Mouse (Mus musculus) midbrain, embryonic 14.5 days (tissue): ENCODE results near the gene Atg2a. TPM values are rescaled to one million over a fixed set of nuclear protein-coding genes. Genes with fewer than 3 reads are reported as not detected.
A peak's percentile ranks its signal among the peaks of the same experiment; 100 is the strongest.

Experiments
- ATAC-seq: fragments of 200-750 bp; cut with Nextera tagmentation; 2 replicates; pipeline ENCODE4 v1.8.0; 2017; ENCODE audit warnings: moderate number of reproducible peaks, moderate library complexity; ENCODE audit not compliant: low FRiP score, low TSS enrichment
- DNase-seq: peaks from one replicate; pipeline ENCODE4 v3.0.0-alpha.2; 2015
- H3K27ac ChIP-seq: fragments of 300-500 bp; sonication (generic); replicated peaks from 2 replicates; pipeline ENCODE4 v1.5.1; 2014; ENCODE audit warnings: mild to moderate bottlenecking, low read depth, low read length, moderate library complexity
- H3K27me3 ChIP-seq: fragments of 300-500 bp; sonication (generic); 2 replicates; pipeline ENCODE4 v1.6.1; 2014; ENCODE audit warnings: low read length, control low read depth, mixed read lengths; ENCODE audit not compliant: control insufficient read depth, insufficient read depth
- H3K36me3 ChIP-seq: fragments of 300-500 bp; sonication (generic); 2 replicates; pipeline ENCODE4 v1.6.1; 2014; ENCODE audit warnings: low read length, control low read depth; ENCODE audit not compliant: control insufficient read depth, insufficient read depth
- H3K4me1 ChIP-seq: fragments of 300-500 bp; sonication (generic); 2 replicates; pipeline ENCODE4 v1.6.1; 2014; ENCODE audit warnings: mild to moderate bottlenecking, antibody characterized with exemption, low read length, control low read depth; ENCODE audit not compliant: control insufficient read depth, insufficient read depth
- H3K4me2 ChIP-seq: fragments of 300-500 bp; sonication (generic); 2 replicates; pipeline ENCODE4 v1.6.1; 2014; ENCODE audit warnings: mild to moderate bottlenecking, low read length, moderate library complexity
- H3K4me3 ChIP-seq: fragments of 300-500 bp; sonication (generic); replicated peaks from 2 replicates; pipeline ENCODE4 v1.5.1; 2014; ENCODE audit warnings: low read depth, low read length
- H3K9ac ChIP-seq: fragments of 300-500 bp; sonication (generic); replicated peaks from 2 replicates; pipeline ENCODE4 v1.6.1; 2014; ENCODE audit warnings: mild to moderate bottlenecking, low read length, moderate library complexity
- H3K9me3 ChIP-seq: fragments of 300-500 bp; sonication (generic); 2 replicates; pipeline ENCODE4 v1.6.1; 2016; ENCODE audit warnings: low read length, control low read depth, mixed read lengths; ENCODE audit not compliant: control insufficient read depth
- WGBS: fragments of 180-500 bp; shearing (Covaris S2); extraction: QIAGEN DNeasy Blood & Tissue Kit; methylation state at CpG from one replicate; pipeline ENCODE4 v1.1.7; 2014; 5-methylcytosine and 5-hydroxymethylcytosine counted together
- polyA plus RNA-seq: library from polyadenylated mRNA; unstranded; fragments of >200 nt; fragmentation: Nextera tagmentation; extraction: Ambion mirVana; gene quantifications from 2 replicates; pipeline ENCODE4 v1.2.1, GENCODE M21; 2014

The Atg2a gene
- polyA plus RNA-seq, 1 experiment from 2014 or later: 15.4 TPM

GRCm38 (mm10) chr19:6269798-6270475, 28.5 kb downstream of the Atg2a start:
- Histone ChIP-seq H3K27me3 (no peaks in the 10 kb centered on the region), H3K36me3 (no peaks in the 10 kb centered on the region), H3K4me3 (no peak overlapping the region), H3K27ac (no peak overlapping the region), H3K4me1 (no peaks in the 10 kb centered on the region), H3K9ac (no peak overlapping the region), H3K4me2 (no peak overlapping the region), H3K9me3 (no peaks in the 10 kb centered on the region)
- 89% methylated on average over 8 of the region's 8 CpGs for WGBS
- ATAC-seq (no peak), DNase-seq (no peak)

- WGBS: 57% methylated on average over 9 of the region's 9 CpGs
- Histone ChIP-seq H3K4me1 (0 out of 2 replicates have a peak, but pooled peaks cover 5% of the 10 kb centered on the region), H3K9me3 (no peaks in the 10 kb centered on the region), H3K27ac (no peak overlapping the region), H3K36me3 (no peaks in the 10 kb centered on the region), H3K4me3 (no peak overlapping the region), H3K4me2 (no peak overlapping the region), H3K9ac (no peak overlapping the region), H3K27me3 (no peaks in the 10 kb centered on the region)
- ATAC-seq (no peak), DNase-seq (no peak)
Observed at GRCm38 (mm10) chr19:6270661-6271060, 29.2 kb downstream of the Atg2a start.

- no peak overlapping the region for H3K27ac ChIP-seq
- ATAC-seq: no peak
- no peaks in the 10 kb centered on the region for H3K36me3 ChIP-seq
- H3K4me3 ChIP-seq: no peak overlapping the region
- H3K27me3 ChIP-seq: no peaks in the 10 kb centered on the region
- no peak overlapping the region for H3K9ac ChIP-seq
- 30% methylated on average over 8 of the region's 8 CpGs for WGBS
- H3K4me2 ChIP-seq: no peak overlapping the region
- 0 out of 2 replicates have a peak, but pooled peaks cover 8% of the 10 kb centered on the region for H3K4me1 ChIP-seq
- DNase-seq: no peak
- H3K9me3 ChIP-seq: no peaks in the 10 kb centered on the region
Observed at GRCm38 (mm10) chr19:6271206-6271605, 29.7 kb downstream of the Atg2a start.

- ATAC-seq (no peak), DNase-seq (no peak)
- Histone ChIP-seq H3K27me3 (no peaks in the 10 kb centered on the region), H3K36me3 (no peaks in the 10 kb centered on the region), H3K9ac (no peak overlapping the region), H3K9me3 (no peaks in the 10 kb centered on the region), H3K4me1 (0 out of 2 replicates have a peak, but pooled peaks cover 8% of the 10 kb centered on the region), H3K4me2 (no peak overlapping the region), H3K4me3 (no peak overlapping the region), H3K27ac (no peak overlapping the region)
- 76% methylated on average over 7 of the region's 7 CpGs for WGBS
Observed at GRCm38 (mm10) chr19:6272053-6272452, 30.6 kb downstream of the Atg2a start.

- no peak for DNase-seq
- H3K36me3 ChIP-seq: no peaks in the 10 kb centered on the region
- H3K27ac ChIP-seq: no peak overlapping the region
- H3K4me2 ChIP-seq: no peak overlapping the region
- H3K9ac ChIP-seq: no peak overlapping the region
- H3K27me3 ChIP-seq: no peaks in the 10 kb centered on the region
- ATAC-seq: no peak
- 83% methylated on average over 4 of the region's 4 CpGs for WGBS
- H3K4me1 ChIP-seq: peaks cover 8% of the 10 kb centered on the region
- no peak overlapping the region for H3K4me3 ChIP-seq
- no peaks in the 10 kb centered on the region for H3K9me3 ChIP-seq
Observed at GRCm38 (mm10) chr19:6272738-6273137, 31.3 kb downstream of the Atg2a start.

GRCm38 (mm10) chr19:6273592-6273991, 32.1 kb downstream of the Atg2a start:
- H3K4me1 ChIP-seq: peaks cover 17% of the 10 kb centered on the region
- no peak for ATAC-seq
- H3K9ac ChIP-seq: no peak overlapping the region
- WGBS: 94% methylated on average over 4 of the region's 4 CpGs
- DNase-seq: no peak
- H3K4me3 ChIP-seq: no peak overlapping the region
- no peaks in the 10 kb centered on the region for H3K9me3 ChIP-seq
- H3K27me3 ChIP-seq: no peaks in the 10 kb centered on the region
- H3K27ac ChIP-seq: no peak overlapping the region
- H3K36me3 ChIP-seq: no peaks in the 10 kb centered on the region
- no peak overlapping the region for H3K4me2 ChIP-seq

GRCm38 (mm10) chr19:6273998-6274608, 32.6 kb downstream of the Atg2a start:
- H3K4me1 ChIP-seq: peaks cover 22% of the 10 kb centered on the region
- ATAC-seq: no peak
- no peak overlapping the region for H3K9ac ChIP-seq
- H3K4me3 ChIP-seq: no peak overlapping the region
- H3K27ac ChIP-seq: no peak overlapping the region
- H3K4me2 ChIP-seq: no peak overlapping the region
- no peaks in the 10 kb centered on the region for H3K9me3 ChIP-seq
- peaks cover 3% of the 10 kb centered on the region; the same call in 1 of the 2 replicates for H3K36me3 ChIP-seq
- DNase-seq: no peak
- 94% methylated on average over 13 of the region's 13 CpGs for WGBS
- H3K27me3 ChIP-seq: no peaks in the 10 kb centered on the region

- H3K4me1 ChIP-seq: peaks cover 31% of the 10 kb centered on the region
- H3K4me2 ChIP-seq: peak overlapping the region; percentile 83
- H3K4me3 ChIP-seq: peak overlapping the region; percentile 80
- H3K36me3 ChIP-seq: peaks cover 16% of the 10 kb centered on the region; the same call in 1 of the 2 replicates
- WGBS: 9% methylated on average over 15 of the region's 15 CpGs
- DNase-seq: no peak
- peak overlapping the region; percentile 46 for H3K9ac ChIP-seq
- peak overlapping the region; percentile 50 for H3K27ac ChIP-seq
- H3K27me3 ChIP-seq: no peaks in the 10 kb centered on the region
- no peaks in the 10 kb centered on the region for H3K9me3 ChIP-seq
- ATAC-seq: no peak; the same call in 1 of the 2 replicates
Observed at GRCm38 (mm10) chr19:6275740-6276389, 34.4 kb downstream of the Atg2a start.
